Mouse (Mus musculus): Measurements from ENCODE around the gene Gpc1. TPM values are rescaled to one million over a fixed set of nuclear protein-coding genes. Genes with fewer than 3 reads are reported as not detected.

Gene Gpc1
- polyA plus RNA-seq, 1 experiment from 2014 or later = 82.4 TPM

DNA sequence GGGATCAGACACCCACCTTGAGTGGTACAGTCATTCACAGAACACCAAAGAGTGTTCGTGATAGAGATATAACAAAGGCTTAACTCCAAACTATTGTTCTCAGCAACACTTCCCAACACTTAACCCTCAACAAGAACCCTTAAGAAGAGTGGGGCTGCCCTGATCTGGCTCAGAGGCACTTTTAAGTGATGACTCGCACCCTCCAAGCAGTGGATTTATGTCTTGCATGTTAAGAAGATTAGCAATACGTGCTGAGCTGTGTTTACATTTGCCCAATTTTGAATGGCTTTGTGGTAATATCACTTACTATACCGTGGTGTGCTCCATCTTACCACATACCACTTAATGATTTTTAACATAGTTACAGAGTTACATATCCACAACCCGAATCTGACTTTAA lies 26.3 kb upstream of the Gpc1 start:
- Histone ChIP-seq H3K9me3 (peaks cover 11% of the 10 kb centered on the region; the same call in 1 of the 2 replicates), H3K9ac (replicated peaks) (no peak overlapping the region), H3K4me2 (replicated peaks) (no peak overlapping the region), H3K36me3 (no peaks in the 10 kb centered on the region), H3K27ac (replicated peaks) (no peak overlapping the region), H3K4me3 (no peak overlapping the region), H3K27me3 (no peaks in the 10 kb centered on the region), H3K4me1 (no peaks in the 10 kb centered on the region)
- no peak for ATAC-seq (ENCODE audit: low FRiP score, low read depth)
- WGBS = 67% methylated on average over 5 of the region's 5 CpGs

DNA sequence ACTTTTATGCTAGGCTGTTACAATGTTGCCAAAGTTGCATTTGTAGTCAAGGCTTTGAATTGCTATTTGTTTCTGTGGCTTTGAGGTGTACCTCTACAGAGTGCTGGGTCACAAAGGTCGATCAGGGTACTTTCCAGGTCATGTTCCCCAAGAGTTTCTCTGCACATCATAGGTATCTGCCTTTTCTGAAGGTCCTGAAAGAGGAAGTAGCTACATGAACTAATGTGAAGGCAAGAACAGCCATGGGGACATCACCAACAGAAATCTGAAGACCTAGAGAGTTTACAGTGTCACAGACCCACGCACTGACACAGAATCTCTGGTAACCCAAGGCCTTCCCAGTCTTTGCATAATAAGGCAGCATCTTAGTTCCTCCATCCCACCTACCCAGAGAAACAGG lies 25.6 kb upstream of the Gpc1 start:
- Histone ChIP-seq H3K9me3 (peaks cover 11% of the 10 kb centered on the region; the same call in 1 of the 2 replicates), H3K27me3 (no peaks in the 10 kb centered on the region), H3K4me1 (no peaks in the 10 kb centered on the region), H3K27ac (replicated peaks) (no peak overlapping the region), H3K36me3 (no peaks in the 10 kb centered on the region), H3K4me3 (no peak overlapping the region), H3K4me2 (replicated peaks) (no peak overlapping the region), H3K9ac (replicated peaks) (no peak overlapping the region)
- ATAC-seq (ENCODE audit: low FRiP score, low read depth) = no peak
- 71% methylated on average over 2 of the region's 2 CpGs for whole genome bisulfite sequencing

DNA sequence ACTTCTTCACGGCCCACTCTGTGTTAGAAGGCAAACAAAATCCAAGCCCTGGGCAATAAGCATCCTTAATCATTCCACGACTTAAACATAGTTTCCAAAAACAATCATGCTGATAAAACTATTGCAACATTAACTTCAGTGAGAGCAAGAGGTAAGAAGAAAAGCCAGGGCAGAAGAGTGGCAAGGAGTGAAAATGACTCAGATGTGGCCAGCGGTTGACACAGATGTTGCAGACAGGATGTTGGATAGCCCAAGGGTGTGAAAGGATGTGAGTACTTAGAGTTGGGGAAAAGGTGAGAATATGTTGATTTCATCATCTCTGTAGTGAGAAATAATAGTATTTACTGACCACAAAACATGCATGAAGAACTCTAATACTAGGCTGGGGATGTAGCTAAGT lies 24.7 kb upstream of the Gpc1 start:
- Histone ChIP-seq H3K9me3 (peaks cover 11% of the 10 kb centered on the region; the same call in 1 of the 2 replicates), H3K27ac (replicated peaks) (no peak overlapping the region), H3K4me2 (replicated peaks) (no peak overlapping the region), H3K27me3 (no peaks in the 10 kb centered on the region), H3K4me1 (no peaks in the 10 kb centered on the region), H3K9ac (replicated peaks) (no peak overlapping the region), H3K36me3 (no peaks in the 10 kb centered on the region), H3K4me3 (no peak overlapping the region)
- WGBS = 90% methylated on average over 3 of the region's 3 CpGs
- no peak for ATAC-seq (ENCODE audit: low FRiP score, low read depth)

DNA sequence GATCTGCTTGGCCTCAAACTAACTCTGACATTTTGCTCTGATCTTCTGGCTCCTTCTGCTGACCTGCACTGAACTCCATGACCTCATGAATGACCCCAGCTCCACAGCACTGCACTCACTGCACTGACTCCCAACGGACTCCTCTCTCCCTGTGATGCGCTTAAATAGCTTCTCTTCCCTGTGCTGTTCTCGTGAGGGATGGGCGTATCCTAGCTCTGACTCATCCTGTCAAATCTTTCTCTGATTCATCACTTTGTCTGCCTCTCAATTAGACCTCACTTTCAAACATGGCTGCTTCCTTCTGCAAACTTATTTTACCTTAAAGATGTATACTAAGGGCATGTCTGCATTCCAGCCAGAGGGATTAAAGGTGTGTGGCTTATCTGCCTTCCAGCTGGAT lies 21.8 kb upstream of the Gpc1 start:
- H3K4me1 ChIP-seq = no peaks in the 10 kb centered on the region
- H3K4me3 ChIP-seq = no peak overlapping the region
- ATAC-seq (ENCODE audit: low FRiP score, low read depth) = no peak
- H3K9ac ChIP-seq (replicated peaks) = no peak overlapping the region
- no peak overlapping the region for H3K27ac ChIP-seq (replicated peaks)
- H3K36me3 ChIP-seq = no peaks in the 10 kb centered on the region
- WGBS = 85% methylated on average over 4 of the region's 4 CpGs
- H3K4me2 ChIP-seq (replicated peaks) = no peak overlapping the region
- peaks cover 11% of the 10 kb centered on the region; the same call in 1 of the 2 replicates for H3K9me3 ChIP-seq
- no peaks in the 10 kb centered on the region for H3K27me3 ChIP-seq

DNA sequence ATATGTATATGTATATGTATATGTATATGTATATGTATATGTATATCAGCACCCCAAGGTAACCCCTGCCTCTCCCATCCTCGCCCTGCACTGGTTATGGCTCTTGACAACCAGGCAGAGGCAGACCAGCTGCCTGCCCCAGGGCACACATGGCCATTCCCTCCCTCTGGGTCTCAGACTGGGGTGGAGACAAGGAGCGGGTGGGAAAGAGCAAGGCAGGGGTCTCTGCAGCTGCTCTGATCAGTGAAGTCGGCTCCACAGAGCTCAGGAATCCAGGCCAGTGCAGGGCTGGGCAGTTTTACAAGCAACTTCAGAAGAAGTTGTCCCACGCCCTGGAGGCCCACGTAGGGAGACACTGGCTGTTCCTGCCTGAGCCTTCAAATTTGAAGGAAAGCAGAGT lies 17.1 kb upstream of the Gpc1 start:
- no peaks in the 10 kb centered on the region for H3K4me1 ChIP-seq
- no peak overlapping the region for H3K27ac ChIP-seq (replicated peaks)
- H3K9ac ChIP-seq (replicated peaks) = no peak overlapping the region
- no peaks in the 10 kb centered on the region for H3K27me3 ChIP-seq
- ATAC-seq (ENCODE audit: low FRiP score, low read depth) = no peak
- H3K9me3 ChIP-seq = peaks cover 5% of the 10 kb centered on the region; the same call in 1 of the 2 replicates
- H3K36me3 ChIP-seq = no peaks in the 10 kb centered on the region
- no peak overlapping the region for H3K4me2 ChIP-seq (replicated peaks)
- no peak overlapping the region for H3K4me3 ChIP-seq
- WGBS = 76% methylated on average over 5 of the region's 5 CpGs

DNA sequence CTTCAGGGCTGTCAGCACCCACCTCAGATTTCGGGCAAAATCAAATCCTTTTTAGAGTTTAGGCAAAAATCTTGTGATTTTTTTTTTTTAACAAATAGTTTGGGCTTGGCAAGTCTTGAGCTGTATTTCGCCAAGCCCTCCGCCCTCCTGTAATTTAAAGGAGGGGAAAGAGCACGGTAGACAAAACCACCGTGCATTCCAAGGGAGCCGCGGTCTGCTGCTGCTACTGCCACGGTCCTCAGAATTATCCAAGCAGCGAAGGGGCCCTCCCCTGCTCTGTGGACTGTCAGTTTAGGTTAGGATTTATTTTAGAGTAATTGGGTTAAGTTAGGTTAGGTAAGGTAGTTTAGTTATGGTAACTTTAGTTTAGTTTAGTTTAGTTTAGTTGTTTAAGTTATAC lies 16.3 kb upstream of the Gpc1 start:
- Histone ChIP-seq H3K4me3 (no peak overlapping the region), H3K36me3 (no peaks in the 10 kb centered on the region), H3K9ac (replicated peaks) (no peak overlapping the region), H3K27me3 (no peaks in the 10 kb centered on the region), H3K4me2 (replicated peaks) (no peak overlapping the region), H3K9me3 (no peaks in the 10 kb centered on the region), H3K27ac (replicated peaks) (no peak overlapping the region), H3K4me1 (no peaks in the 10 kb centered on the region)
- WGBS = 74% methylated on average over 9 of the region's 9 CpGs
- ATAC-seq (ENCODE audit: low FRiP score, low read depth) = no peak

DNA sequence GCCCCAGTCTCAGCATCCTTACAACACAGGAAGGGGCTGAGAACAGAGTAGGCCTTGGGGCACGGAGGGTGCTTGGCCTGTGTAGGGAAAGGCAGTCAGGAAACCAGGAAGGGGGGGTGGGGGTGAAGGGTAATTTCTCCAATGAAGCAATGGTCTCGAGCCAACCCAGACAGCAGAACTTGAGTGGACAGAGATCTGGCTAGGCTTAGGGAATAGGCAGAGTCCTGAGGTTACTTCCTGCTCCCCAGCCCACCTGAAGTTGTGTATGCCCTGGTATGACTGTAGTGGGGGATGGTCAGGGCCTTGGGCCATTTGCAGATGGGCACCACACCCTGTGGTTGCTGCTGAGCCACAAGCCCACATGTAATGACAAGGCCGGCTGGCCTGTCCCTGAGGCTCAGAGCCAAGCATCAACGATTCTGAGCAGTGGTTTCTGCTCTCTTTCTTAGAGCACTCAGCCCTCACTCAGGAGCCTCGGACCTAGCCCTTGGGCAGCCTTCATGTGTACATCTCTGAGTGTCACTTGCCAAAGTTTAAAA lies 15.6 kb upstream of the Gpc1 start:
- H3K4me3 ChIP-seq = no peak overlapping the region
- ATAC-seq (ENCODE audit: low FRiP score, low read depth) = no peak
- H3K4me2 ChIP-seq (replicated peaks) = no peak overlapping the region
- no peak overlapping the region for H3K9ac ChIP-seq (replicated peaks)
- H3K27ac ChIP-seq (replicated peaks) = no peak overlapping the region
- H3K36me3 ChIP-seq = no peaks in the 10 kb centered on the region
- WGBS = 77% methylated on average over 5 of the region's 5 CpGs
- no peaks in the 10 kb centered on the region for H3K9me3 ChIP-seq
- no peaks in the 10 kb centered on the region for H3K4me1 ChIP-seq
- H3K27me3 ChIP-seq = no peaks in the 10 kb centered on the region

DNA sequence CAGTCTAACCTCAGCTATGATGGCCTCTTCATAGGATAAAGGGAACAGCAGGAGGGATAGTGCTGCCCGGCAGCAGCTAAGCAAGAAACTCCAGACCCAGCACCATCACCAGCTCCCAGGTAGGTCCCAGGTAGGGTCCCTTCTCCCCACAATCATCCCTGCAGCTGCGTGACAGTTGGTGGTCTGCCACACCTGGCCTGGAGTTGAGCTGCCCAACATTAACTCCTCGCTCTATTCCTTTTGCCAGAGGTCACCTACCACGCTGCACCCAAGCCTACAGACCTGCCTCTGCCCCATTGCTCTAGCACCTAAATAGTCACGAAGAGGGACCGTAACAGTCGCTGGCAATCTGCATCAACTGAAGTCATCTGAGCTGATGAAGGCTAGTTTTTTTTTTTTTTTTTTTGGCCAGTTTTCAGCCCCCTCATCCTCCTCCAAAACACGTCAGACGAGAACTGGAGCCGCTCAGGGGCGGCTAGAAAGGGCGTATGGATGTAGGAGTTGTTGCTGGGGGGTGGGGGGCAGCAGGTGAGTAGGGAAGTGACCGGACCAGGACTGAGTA lies 738 bp upstream of the Gpc1 start:
- Histone ChIP-seq H3K27ac (replicated peaks) (peak overlapping the region; percentile 96), H3K9ac (replicated peaks) (peak overlapping the region; percentile 98), H3K36me3 (peaks cover 10% of the 10 kb centered on the region), H3K27me3 (peaks cover 32% of the 10 kb centered on the region), H3K4me3 (peak overlapping the region; percentile 93), H3K9me3 (no peaks in the 10 kb centered on the region), H3K4me2 (replicated peaks) (peak overlapping the region; percentile 84), H3K4me1 (peaks cover 37% of the 10 kb centered on the region)
- peak; percentile 3; the same call in 1 of the 2 replicates for ATAC-seq (ENCODE audit: low FRiP score, low read depth)
- WGBS = 7% methylated on average over 13 of the region's 13 CpGs

DNA sequence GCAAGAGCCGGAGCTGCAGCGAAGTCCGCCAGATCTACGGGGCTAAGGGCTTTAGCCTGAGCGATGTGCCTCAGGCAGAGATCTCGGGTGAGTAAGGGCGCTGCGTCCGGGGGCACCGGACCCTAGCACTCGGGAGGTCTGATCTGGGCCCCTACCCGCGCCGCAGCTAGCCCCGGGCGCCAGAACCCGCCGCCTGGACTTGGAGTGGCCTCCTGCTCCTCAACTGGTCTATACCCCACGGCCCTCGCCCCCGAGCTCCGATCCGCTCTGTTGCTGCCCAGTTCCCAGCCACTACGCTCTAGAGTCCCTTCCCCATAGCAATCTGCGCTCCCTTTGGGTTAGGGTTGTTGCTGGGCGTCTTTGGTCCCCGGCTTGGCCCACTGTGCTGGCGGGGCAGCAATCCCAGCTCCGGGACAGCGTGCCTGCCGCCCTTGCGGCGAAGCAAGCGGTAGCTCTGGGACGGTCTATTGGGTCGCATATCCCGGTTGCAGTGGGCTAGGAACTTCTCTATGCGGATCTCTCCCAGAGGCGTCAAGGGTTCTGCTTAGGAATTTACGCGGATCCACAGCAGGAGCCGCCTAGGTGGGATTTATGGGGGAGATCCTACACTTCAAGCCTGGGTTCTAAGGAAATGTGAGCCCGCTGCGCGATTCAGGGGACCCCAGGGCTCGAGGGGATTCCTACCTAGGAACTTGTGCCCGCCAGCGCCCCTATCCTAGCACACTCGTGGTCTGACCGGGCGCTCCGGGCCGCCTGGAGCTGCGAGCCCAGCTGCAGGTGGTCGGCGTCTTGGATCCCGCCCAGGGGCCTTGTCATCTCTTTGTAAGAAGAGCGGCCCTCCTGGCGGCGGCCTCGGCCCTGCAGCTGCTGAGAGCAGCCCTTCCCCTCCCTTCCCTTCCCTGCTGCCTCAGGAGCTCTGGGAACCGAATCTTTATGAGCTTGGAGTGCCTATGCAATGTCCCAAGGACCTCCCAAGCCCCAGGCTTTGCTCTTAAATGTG lies 866 bp downstream of the Gpc1 start:
- Histone ChIP-seq H3K27me3 (peaks cover 30% of the 10 kb centered on the region), H3K4me1 (peaks cover 44% of the 10 kb centered on the region), H3K4me3 (peak overlapping the region; percentile 93), H3K9me3 (no peaks in the 10 kb centered on the region), H3K4me2 (replicated peaks) (peak overlapping the region; percentile 84), H3K36me3 (peaks cover 22% of the 10 kb centered on the region), H3K9ac (replicated peaks) (peak overlapping the region; percentile 98), H3K27ac (replicated peaks) (peak overlapping the region; percentile 96)
- ATAC-seq (ENCODE audit: low FRiP score, low read depth) = peak; percentile 34
- under 1% methylated on average over 62 of the region's 62 CpGs for WGBS

DNA sequence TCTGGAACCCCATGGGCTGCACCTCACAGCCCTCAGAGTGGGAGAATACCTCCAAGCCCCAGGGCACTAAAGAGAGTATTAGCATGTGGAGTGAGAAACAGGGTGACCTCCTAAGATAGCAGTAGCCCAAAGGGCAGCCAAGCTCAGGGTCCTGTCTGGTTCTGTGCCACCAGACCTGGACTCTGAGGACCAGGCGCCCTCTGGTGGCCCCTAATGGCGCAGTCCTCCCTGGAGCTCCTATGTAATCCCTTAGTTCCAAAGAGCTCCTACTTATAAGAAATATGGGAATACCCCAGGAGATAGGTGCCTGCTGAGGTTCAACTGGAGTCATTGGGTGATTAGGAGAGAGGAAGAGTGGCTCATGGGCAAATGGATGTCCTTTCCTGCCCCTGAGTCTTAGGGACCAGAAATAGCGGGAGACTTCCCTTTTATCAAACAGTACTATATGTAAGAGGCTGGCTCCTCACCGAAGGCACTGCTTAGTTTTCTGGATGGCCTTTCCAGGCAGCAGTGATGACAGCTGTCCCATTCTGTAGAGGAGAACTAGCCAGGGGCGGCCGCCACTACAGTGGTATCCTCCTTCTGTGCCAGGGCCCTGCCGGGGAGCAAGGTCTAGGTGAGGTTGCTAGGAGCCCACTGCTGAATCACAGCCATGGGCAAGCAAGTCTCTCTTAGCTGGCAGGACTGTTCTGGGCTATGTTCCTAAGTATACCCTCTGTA lies 2.7 kb downstream of the Gpc1 start:
- Histone ChIP-seq H3K4me3 (peak overlapping the region; percentile 93; the same call in 1 of the 2 replicates), H3K27ac (replicated peaks) (no peak overlapping the region)
- 67% methylated on average over 7 of the region's 7 CpGs for WGBS

DNA sequence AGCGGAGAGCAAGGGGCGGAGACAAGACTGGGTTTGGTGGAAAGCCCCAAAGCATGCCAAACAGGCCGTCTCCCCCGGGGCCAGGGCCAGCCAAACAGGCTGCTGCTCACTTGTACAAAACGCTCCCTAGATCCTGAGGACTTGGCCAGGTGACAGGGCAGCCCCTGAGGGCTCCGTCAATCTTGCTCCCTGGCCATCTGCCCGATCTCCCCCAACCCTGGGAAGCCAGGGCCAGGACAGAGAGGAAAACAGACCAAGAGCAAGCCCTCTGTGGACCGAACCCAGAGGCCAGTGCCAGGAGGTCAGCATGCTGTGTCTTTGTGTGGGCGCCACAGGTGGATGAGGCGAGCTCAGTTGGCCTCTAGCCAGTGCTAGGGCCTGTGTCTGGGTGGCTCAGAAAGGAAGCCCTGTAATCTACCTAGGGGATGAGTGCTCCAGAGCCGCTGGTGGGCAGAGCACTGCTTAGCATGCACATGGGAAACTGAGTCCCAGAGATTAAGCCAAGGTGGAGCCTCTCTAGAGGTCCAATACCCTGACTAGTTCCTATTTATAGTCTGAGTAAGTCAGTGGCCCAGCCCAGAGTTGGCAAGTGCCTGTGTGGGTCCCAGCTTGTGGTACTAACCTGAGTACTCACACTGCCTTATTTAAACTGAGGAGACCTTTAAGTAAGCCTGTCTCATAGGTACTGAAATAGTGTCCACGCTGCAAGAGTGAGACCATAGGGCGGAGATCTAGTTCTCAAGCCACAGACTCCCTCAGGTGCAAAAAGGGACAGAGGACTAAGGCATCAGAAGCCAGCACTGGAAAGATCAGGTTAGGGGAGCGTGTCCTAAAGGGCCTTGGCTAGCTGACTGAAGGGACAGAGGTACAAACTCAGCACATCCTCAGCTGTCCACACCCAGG lies 6.7 kb downstream of the Gpc1 start:
- ATAC-seq (ENCODE audit: low FRiP score, low read depth) = no peak
- peaks cover 54% of the 10 kb centered on the region for H3K4me1 ChIP-seq
- H3K27ac ChIP-seq (replicated peaks) = no peak overlapping the region
- H3K36me3 ChIP-seq = peaks cover 25% of the 10 kb centered on the region
- H3K27me3 ChIP-seq = no peaks in the 10 kb centered on the region
- no peak overlapping the region for H3K4me2 ChIP-seq (replicated peaks)
- no peak overlapping the region for H3K4me3 ChIP-seq
- WGBS = 83% methylated on average over 14 of the region's 14 CpGs
- H3K9ac ChIP-seq (replicated peaks) = no peak overlapping the region
- no peaks in the 10 kb centered on the region for H3K9me3 ChIP-seq

More for the DNA sequence above, 2.7 kb downstream of the Gpc1 start:
- Histone ChIP-seq H3K4me2 (replicated peaks) (peak overlapping the region; percentile 84), H3K9me3 (no peaks in the 10 kb centered on the region), H3K36me3 (peaks cover 25% of the 10 kb centered on the region), H3K4me1 (peaks cover 62% of the 10 kb centered on the region), H3K27me3 (peaks cover 16% of the 10 kb centered on the region), H3K9ac (replicated peaks) (0 out of 2 replicates have a peak overlapping the region, but pooled peaks have one; percentile 98)
- ATAC-seq (ENCODE audit: low FRiP score, low read depth) = no peak
